ENCODE assay signal across 9 mouse cellular contexts in the genomic region with DNA sequence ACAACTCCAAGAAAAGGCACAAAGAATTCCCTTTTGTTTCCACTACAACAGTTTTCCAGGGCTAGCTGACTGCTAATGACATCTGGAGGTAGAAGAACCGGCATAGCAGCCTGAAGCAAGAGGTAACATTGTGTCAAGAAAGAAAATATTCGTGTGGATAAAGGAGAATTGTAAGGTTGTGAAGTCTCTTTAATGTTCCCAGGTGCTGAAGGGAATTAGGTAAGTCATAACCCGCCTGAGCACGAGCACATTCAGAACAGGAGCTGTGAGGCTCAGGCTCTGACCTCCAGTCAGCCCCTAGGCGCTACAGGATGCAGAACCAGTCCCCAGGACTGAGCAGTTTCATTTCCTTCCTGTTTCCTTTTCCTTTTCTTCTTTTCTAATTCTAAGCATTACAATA.
DNase-seq lines count a peak whose midpoint lies in the region; ATAC-seq and TF ChIP-seq lines count a peak whose summit lies in the region.
"Had no signal": no experiment of that assay in that cellular context is flagged by ENCODE, and none has a peak within 500 bp of the region (broad histone marks: within the 10 kb centered on the region; RNA-seq: fewer than 3 reads in every experiment).

No protein-coding gene starts in this region.

- no peaks in the 10 kb centered on the region for H3K36me3 ChIP-seq in heart, adult 2 months (ENCODE audit: control insufficient read depth, insufficient read depth, low read length)
- no peaks in the 10 kb centered on the region for H3K36me3 ChIP-seq in stomach, embryonic 15.5 days
- H3K36me3 ChIP-seq in stomach, postnatal 0 days (ENCODE audit: control insufficient read depth, insufficient read depth, low read length), result no peaks in the 10 kb centered on the region

- no peak overlapping the region for H3K4me3 ChIP-seq in heart, adult 2 months
- H3K4me3 ChIP-seq in stomach, embryonic 15.5 days (replicated peaks), result no peak overlapping the region
- H3K4me3 ChIP-seq in stomach, postnatal 0 days (ENCODE audit: low read depth, low read length), result no peak overlapping the region

- no peak for TF ChIP-seq CTCF in heart, adult 2 months (IDR thresholded peaks at IDR 0.05)
- TF ChIP-seq CTCF in stomach, postnatal 0 days (IDR thresholded peaks at IDR 0.05; ENCODE audit: low read depth), result no peak

- no peaks in the 10 kb centered on the region for H3K9me3 ChIP-seq in stomach, embryonic 15.5 days
- H3K9me3 ChIP-seq in stomach, postnatal 0 days (ENCODE audit: control insufficient read depth, low read length), result no peaks in the 10 kb centered on the region

- no peak for TF ChIP-seq POLR2A in heart, adult 2 months (IDR thresholded peaks at IDR 0.05; ENCODE audit: insufficient read depth, low read depth, low read length)

- H3K9ac ChIP-seq in heart, adult 2 months (ENCODE audit: low read depth, low read length), result no peak overlapping the region
- no peak overlapping the region for H3K9ac ChIP-seq in stomach, embryonic 15.5 days
- H3K9ac ChIP-seq in stomach, postnatal 0 days (ENCODE audit: low read length), result no peak overlapping the region

- intact Hi-C loops in heart, adult 2 months (cut with DNase I), result no loop called here
- intact Hi-C loops in heart, postnatal 25 days (cut with DNase I), result no loop called here

- H3K27me3 ChIP-seq in heart, adult 2 months (ENCODE audit: control insufficient read depth, insufficient read depth, low read length), result no peaks in the 10 kb centered on the region
- no peaks in the 10 kb centered on the region for H3K27me3 ChIP-seq in stomach, embryonic 15.5 days (replicated peaks)
- H3K27me3 ChIP-seq in stomach, postnatal 0 days (ENCODE audit: control insufficient read depth, insufficient read depth, low read length), result no peaks in the 10 kb centered on the region

- peaks cover 3% of the 10 kb centered on the region for H3K4me1 ChIP-seq in heart, adult 2 months (ENCODE audit: control insufficient read depth, insufficient read depth, low read length)
- H3K4me1 ChIP-seq in stomach, embryonic 15.5 days, result no peaks in the 10 kb centered on the region
- no peaks in the 10 kb centered on the region for H3K4me1 ChIP-seq in stomach, postnatal 0 days (replicated peaks; ENCODE audit: control insufficient read depth, insufficient read depth)

- WGBS in heart, adult 2 months, result 40% methylated on average over 5 of the region's 5 CpGs
- WGBS in stomach, embryonic 15.5 days, result 43% methylated on average over 5 of the region's 5 CpGs
- WGBS in stomach, postnatal 0 days, result 46% methylated on average over 5 of the region's 5 CpGs

- no peak for DNase-seq in heart, adult 2 months
- DNase-seq in heart, postnatal 25 days (ENCODE audit: low spot score), result no peak
- DNase-seq in stomach, postnatal 0 days (ENCODE audit: low spot score), result no peak
- DNase-seq in kidney, postnatal 25 days, result peak; percentile 5 to 43
- no peak for DNase-seq in ovary, postnatal 14 days (ENCODE audit: low spot score)
- DNase-seq in layer of hippocampus, postnatal 10 days (ENCODE audit: low spot score in 2 of 2), result no peak
- DNase-seq: thymus, adult 18-20 months had no signal

- H3K4me2 ChIP-seq in stomach, embryonic 15.5 days, result no peak overlapping the region
- no peak overlapping the region for H3K4me2 ChIP-seq in stomach, postnatal 0 days (replicated peaks; ENCODE audit: low read depth)

- peak; percentile 31; the same call in 1 of the 2 replicates for ATAC-seq in stomach, embryonic 15.5 days (ENCODE audit: insufficient read depth, low FRiP score, low read depth)
- ATAC-seq in stomach, postnatal 0 days (ENCODE audit: low FRiP score, low TSS enrichment), result no peak
- ATAC-seq in erythroblast, adult 5-6 weeks (replicated peaks; ENCODE audit: low FRiP score, poor library complexity, severe bottlenecking), result no peak

- no peak for TF ChIP-seq EP300 in heart, adult 2 months (IDR thresholded peaks at IDR 0.05; ENCODE audit: insufficient read depth, low read depth, low read length)
- no peak for TF ChIP-seq EP300 in stomach, postnatal 0 days (optimal IDR thresholded peaks at IDR 0.05)

- no peaks in the 10 kb centered on the region; the same call in 1 of the 2 replicates for H3K79me2 ChIP-seq in heart, adult 2 months (replicated peaks; ENCODE audit: control insufficient read depth, insufficient read depth, low read length)

- peak overlapping the region; percentile 21; the same call in 1 of the 2 replicates for H3K27ac ChIP-seq in heart, adult 2 months
- H3K27ac ChIP-seq in stomach, embryonic 15.5 days, result peak overlapping the region; percentile 37; the same call in 1 of the 2 replicates
- H3K27ac ChIP-seq in stomach, postnatal 0 days (replicated peaks), result no peak overlapping the region

Comparison
In these comparisons a context has a peak if more than half of its experiments do, and no peak if none do; other contexts are left out.
1. DNase-seq: peak in kidney, postnatal 25 days (2 of 2); none in heart, adult 2 months (0 of 2), heart, postnatal 25 days (single experiment), stomach, postnatal 0 days (single experiment), ovary, postnatal 14 days (single experiment) and layer of hippocampus, postnatal 10 days (0 of 2).